Mouse (Mus musculus) ES-E14 (cell line): Measurements from ENCODE around the gene Hrh1. TPM values are rescaled to one million over a fixed set of nuclear protein-coding genes. Genes with fewer than 3 reads are reported as not detected.
A peak's percentile ranks its signal among the peaks of the same experiment; 100 is the strongest.

ENCODE experiments used
- DNase-seq: peaks from one replicate; pipeline ENCODE4 v3.0.0-alpha.2; 2013; ENCODE audit warnings: low read depth, low spot score
- H3K27ac ChIP-seq: 2 replicates; pipeline ENCODE4 v1.5.1; 2012; ENCODE audit warnings: low read depth, mild to moderate bottlenecking, low read length, moderate library complexity, mixed read lengths; ENCODE audit not compliant: poor library complexity, insufficient read depth, severe bottlenecking
- H3K36me3 ChIP-seq: 2 replicates; pipeline ENCODE4 v1.6.1; 2012; ENCODE audit warnings: mild to moderate bottlenecking, low read length, moderate library complexity, mixed read lengths; ENCODE audit not compliant: control insufficient read depth, poor library complexity, insufficient read depth, severe bottlenecking
- H3K4me1 ChIP-seq, 2 experiments: fragments of 150-350 bp in 1 of 2; sonication (generic) in 1 of 2; 2 replicates each; pipeline ENCODE4 v1.6.1; 2012; ENCODE audit warnings: low read length in 2 of 2, mild to moderate bottlenecking in 1 of 2, mixed read lengths in 1 of 2; ENCODE audit not compliant: control insufficient read depth in 2 of 2, insufficient read depth in 2 of 2, poor library complexity in 1 of 2
- H3K4me3 ChIP-seq, 2 experiments: fragments of 150-350 bp in 1 of 2; sonication (generic) in 1 of 2; 2 replicates each; pipeline ENCODE4 v1.5.1; 2012; ENCODE audit warnings: low read length in 2 of 2, low read depth in 1 of 2, mild to moderate bottlenecking in 1 of 2, mixed read lengths in 1 of 2; ENCODE audit not compliant: insufficient read depth in 1 of 2, poor library complexity in 1 of 2, severe bottlenecking in 1 of 2
- H3K9ac ChIP-seq: 2 replicates; pipeline ENCODE4 v1.6.1; 2012; ENCODE audit warnings: low read depth, mild to moderate bottlenecking, low read length, mixed read lengths; ENCODE audit not compliant: poor library complexity, insufficient read depth, severe bottlenecking
- H3K9me3 ChIP-seq: fragments of 150-350 bp; sonication (generic); 2 replicates; pipeline ENCODE4 v1.6.1; 2012; ENCODE audit warnings: low read depth, mild to moderate bottlenecking, low read length; ENCODE audit not compliant: control insufficient read depth, insufficient read depth
- CHD2 ChIP-seq: IDR thresholded peaks from 2 replicates; pipeline ENCODE4 v1.6.1; 2014; ENCODE audit warnings: mild to moderate bottlenecking, low read depth, low read length, inconsistent platforms
- HCFC1 ChIP-seq: IDR thresholded peaks from 2 replicates; pipeline ENCODE4 v1.6.1; 2012; ENCODE audit warnings: low read length, inconsistent platforms, borderline replicate concordance; ENCODE audit not compliant: insufficient read depth
- MAFK ChIP-seq: IDR thresholded peaks from 2 replicates; pipeline ENCODE4 v1.6.1; 2014; ENCODE audit warnings: mild to moderate bottlenecking, low read depth, low read length, inconsistent platforms; ENCODE audit not compliant: insufficient read depth
- ZC3H11A ChIP-seq: IDR thresholded peaks from 2 replicates; pipeline ENCODE4 v1.6.1; 2012; ENCODE audit warnings: low read depth, mild to moderate bottlenecking, inconsistent platforms, low read length, borderline replicate concordance
- ZNF384 ChIP-seq: IDR thresholded peaks from 2 replicates; pipeline ENCODE4 v1.6.1; 2012; ENCODE audit warnings: low read depth, low read length, inconsistent platforms
- in situ Hi-C, 2 experiments: fragments of 600-800 bp; cut with MboI; formaldehyde crosslinking; loops; one replicate each; pipeline ENCODE4 v1.15.1; 2025; ENCODE audit warnings: low sequenced_read_pairs in 2 of 2, inconsistent platforms in 1 of 2; ENCODE audit not compliant: unreplicated experiment in 2 of 2
- total RNA-seq: library from RNA; depleted of rRNA; stranded (reverse); fragments of 300-350 nt; gene quantifications from 2 replicates; pipeline ENCODE4 v1.2.3, GENCODE M21; 2012

Gene Hrh1
- total RNA-seq, 1 experiment = 0.94 TPM

DNA sequence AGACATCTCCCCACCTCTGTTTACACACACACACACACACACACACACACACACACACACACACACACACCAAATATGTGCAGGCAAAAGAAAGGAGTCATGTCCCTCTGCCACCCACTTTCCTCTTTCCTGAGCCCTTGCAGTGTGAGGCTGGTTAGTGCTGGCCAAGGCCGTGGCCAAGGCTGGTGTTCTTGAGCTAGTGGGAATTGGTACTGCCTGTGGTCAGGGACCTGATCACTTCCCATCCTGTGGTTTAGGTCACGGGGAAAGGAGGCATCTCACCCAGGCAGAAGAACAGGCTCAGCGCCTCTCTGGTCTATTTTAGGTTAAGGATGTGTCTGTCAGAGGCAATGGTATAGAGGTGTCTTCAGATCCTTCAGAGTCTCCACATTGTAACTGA lies 59.6 kb downstream of the Hrh1 start:
- H3K4me1 ChIP-seq = no peaks in the 10 kb centered on the region

DNA sequence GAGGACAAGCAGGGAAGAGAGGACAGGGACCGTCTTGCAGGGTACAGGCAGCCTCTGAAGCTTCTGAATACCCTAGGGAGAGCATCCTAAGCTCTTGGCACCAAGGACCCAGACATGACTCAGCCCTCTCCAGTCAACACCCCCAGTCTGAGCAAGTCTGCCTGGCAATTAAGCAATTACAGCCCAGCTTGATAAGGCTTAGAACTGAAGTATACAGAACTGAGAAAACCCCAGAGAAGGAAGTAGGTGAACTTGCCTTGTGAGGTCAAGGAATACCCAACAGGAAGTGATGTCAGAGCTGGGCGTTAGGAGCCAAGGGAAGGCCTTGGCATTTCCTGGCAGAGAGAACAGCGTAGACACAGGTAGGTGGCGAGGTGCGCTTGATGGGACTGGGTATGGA lies 60.5 kb downstream of the Hrh1 start:
- Histone ChIP-seq H3K9ac (no peak overlapping the region), H3K4me3 (no peak overlapping the region), H3K9me3 (no peaks in the 10 kb centered on the region), H3K27ac (no peak overlapping the region), H3K4me1 (no peaks in the 10 kb centered on the region), H3K36me3 (no peaks in the 10 kb centered on the region)
- in situ Hi-C loops = no loop called here
- DNase-seq = no peak
- TF ChIP-seq ZC3H11A (no peak), MAFK (no peak), CHD2 (no peak), ZNF384 (no peak), HCFC1 (no peak)

More for the DNA sequence above, 59.6 kb downstream of the Hrh1 start:
- H3K36me3 ChIP-seq = no peaks in the 10 kb centered on the region
- in situ Hi-C loops = no loop called here
- H3K27ac ChIP-seq = no peak overlapping the region
- no peak overlapping the region for H3K9ac ChIP-seq
- H3K9me3 ChIP-seq = no peaks in the 10 kb centered on the region
- H3K4me3 ChIP-seq = no peak overlapping the region
- DNase-seq = no peak
- TF ChIP-seq ZC3H11A (no peak), CHD2 (no peak), ZNF384 (no peak), MAFK (no peak), HCFC1 (no peak)

- no peak overlapping the region for H3K27ac ChIP-seq
- no peaks in the 10 kb centered on the region for H3K36me3 ChIP-seq
- no peak overlapping the region for H3K9ac ChIP-seq
- in situ Hi-C loops = no loop called here
- no peak for DNase-seq
- H3K9me3 ChIP-seq = no peaks in the 10 kb centered on the region
- no peak overlapping the region for H3K4me3 ChIP-seq
- TF ChIP-seq MAFK (no peak), CHD2 (no peak), HCFC1 (no peak), ZNF384 (no peak), ZC3H11A (no peak)
- no peaks in the 10 kb centered on the region for H3K4me1 ChIP-seq
These were observed 62.2 kb downstream of the Hrh1 start for GRCm38 (mm10) chr6:114459969-114460368.

DNA sequence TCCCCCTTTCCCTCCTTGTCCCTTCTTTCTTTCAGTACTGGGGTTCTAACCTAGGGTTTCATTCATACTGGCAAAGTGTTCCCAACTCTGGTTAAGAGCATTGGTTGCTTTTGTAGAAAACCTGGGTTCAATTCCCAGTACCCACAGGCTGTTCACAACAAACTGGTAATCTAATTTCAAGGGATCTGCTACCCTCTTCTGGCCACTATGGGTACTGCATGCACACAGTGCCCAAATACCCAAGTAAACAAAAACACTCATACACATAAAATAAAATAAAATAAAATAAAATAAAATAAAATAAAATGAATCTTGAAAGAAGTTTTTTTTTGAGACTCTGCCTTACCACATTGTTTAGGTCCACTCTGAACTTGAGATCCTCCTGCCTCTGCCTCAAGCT lies 63.8 kb downstream of the Hrh1 start:
- no peak overlapping the region for H3K9ac ChIP-seq
- no peaks in the 10 kb centered on the region for H3K4me1 ChIP-seq
- no peak overlapping the region for H3K4me3 ChIP-seq
- DNase-seq = peak; percentile 40
- H3K27ac ChIP-seq = no peak overlapping the region
- TF ChIP-seq CHD2 (no peak), MAFK (no peak), ZC3H11A (0 out of 2 replicates have a peak, but pooled peaks have one; percentile 20), HCFC1 (no peak), ZNF384 (no peak)
- H3K9me3 ChIP-seq = no peaks in the 10 kb centered on the region
- no peaks in the 10 kb centered on the region for H3K36me3 ChIP-seq
- in situ Hi-C loops = no loop called here

GRCm38 (mm10) chr6:114462747-114463146 lies 65.0 kb downstream of the Hrh1 start:
- no peaks in the 10 kb centered on the region for H3K36me3 ChIP-seq
- in situ Hi-C loops = no loop called here
- peak; percentile 22 for DNase-seq
- H3K4me3 ChIP-seq = no peak overlapping the region
- H3K9me3 ChIP-seq = no peaks in the 10 kb centered on the region
- H3K9ac ChIP-seq = no peak overlapping the region
- no peaks in the 10 kb centered on the region for H3K4me1 ChIP-seq
- no peak overlapping the region for H3K27ac ChIP-seq
- no peak for TF ChIP-seq HCFC1
- no peak for TF ChIP-seq ZNF384
- TF ChIP-seq ZC3H11A = no peak
- TF ChIP-seq CHD2 = no peak
- TF ChIP-seq MAFK = no peak
